Mouse (Mus musculus) kidney, postnatal 14 days (tissue): ENCODE data around the gene Kifc3.
"Not testable (repeated sequence)": the region's sequence is repeated elsewhere in the genome, so short reads cannot be mapped to it uniquely, and the experiment has no call there.

ENCODE experiments used
- DNase-seq: peaks from one replicate; pipeline ENCODE4 v3.0.0; 2022; ENCODE audit warnings: mixed read lengths

The Kifc3 gene

GRCm38 (mm10) chr8:95201491-95201890 is 1.1 kb downstream of the Kifc3 start:
- DNase-seq = no peak

- DNase-seq = no peak
Measured at GRCm38 (mm10) chr8:95200001-95200405, 2.6 kb downstream of the Kifc3 start.

- DNase-seq = no peak
Measured at GRCm38 (mm10) chr8:95195728-95196127, 6.9 kb downstream of the Kifc3 start.

DNA sequence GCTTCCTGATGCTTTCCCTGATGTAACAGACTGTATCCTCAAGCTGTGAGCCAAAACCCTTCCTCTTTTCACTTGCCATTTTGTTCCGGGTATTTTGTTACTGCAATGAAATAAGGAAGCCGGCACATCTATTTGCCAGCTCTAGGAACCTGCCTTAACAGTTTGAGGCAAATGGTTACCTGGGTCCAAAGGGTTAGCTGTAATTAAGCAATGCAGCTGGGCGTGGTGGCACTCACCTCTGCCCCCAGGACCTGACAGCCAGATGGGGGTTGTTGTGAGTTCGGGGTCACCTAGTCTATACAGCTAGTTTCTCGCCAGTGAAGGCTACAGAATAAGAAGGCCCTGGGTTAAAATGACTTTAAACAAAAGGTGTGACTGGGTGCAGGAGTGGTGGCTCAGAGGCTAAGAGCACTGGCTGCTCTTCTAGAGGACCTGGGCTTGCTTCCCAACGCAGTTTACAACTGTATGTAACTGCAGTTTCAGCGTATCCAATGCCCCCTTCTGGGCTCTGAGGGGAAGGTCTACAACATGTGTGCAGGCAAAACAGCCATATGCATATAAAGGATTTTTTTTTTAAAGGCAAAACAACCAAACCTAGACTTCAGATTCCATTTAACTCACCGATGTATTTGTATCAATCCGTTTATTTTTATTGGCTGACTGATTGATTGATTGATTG is 11.0 kb downstream of the Kifc3 start:
- no peak for DNase-seq

DNA sequence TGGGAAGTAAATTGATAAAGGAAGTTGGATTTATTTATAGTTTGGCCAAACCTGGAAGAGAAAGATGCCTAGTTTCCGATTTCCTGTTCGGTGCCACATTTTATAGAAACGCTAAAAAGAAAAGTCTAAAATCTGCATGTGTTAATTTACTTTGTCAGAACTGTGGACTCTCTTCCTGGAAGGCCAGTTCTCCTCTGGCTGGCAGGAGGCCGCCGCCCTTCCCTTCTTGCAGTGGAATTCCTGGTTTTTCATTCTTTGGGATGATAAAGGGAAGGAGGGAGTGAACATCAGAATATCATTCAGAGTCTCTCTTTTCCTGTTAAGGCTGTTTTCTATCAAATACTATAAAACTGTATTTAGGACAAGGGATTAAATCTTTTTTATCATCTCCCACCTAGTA is 15.0 kb downstream of the Kifc3 start:
- no peak for DNase-seq

DNA sequence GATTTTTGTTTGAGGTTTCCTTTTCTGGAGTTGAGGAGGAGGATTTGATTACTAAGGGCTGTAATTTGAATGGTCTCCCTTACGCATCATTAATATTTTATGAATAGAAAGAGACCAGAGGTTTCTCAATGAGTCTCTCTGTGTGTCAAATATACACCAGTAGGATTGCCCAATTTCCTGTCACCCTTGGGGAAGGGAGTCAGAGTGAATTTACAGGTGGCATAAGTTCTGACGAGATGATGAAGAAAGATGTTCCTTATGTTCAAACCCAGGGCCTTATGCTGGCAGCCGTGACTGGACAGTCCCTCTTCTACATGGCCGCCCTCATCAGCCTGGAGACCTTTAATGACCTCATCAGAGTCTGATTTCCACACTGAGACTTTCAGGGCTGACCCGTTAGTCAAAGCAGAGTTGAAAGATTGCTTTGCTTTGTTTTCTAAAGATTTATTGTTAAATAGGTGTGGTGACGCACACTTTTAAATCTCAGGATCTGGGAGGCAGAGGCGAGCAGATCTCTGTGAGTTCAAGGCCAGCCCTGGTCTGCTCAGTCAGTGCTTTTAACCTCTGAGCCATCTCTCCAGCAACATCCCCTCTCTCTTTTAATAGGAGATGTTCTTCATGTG is 16.6 kb downstream of the Kifc3 start:
- DNase-seq = no peak

DNA sequence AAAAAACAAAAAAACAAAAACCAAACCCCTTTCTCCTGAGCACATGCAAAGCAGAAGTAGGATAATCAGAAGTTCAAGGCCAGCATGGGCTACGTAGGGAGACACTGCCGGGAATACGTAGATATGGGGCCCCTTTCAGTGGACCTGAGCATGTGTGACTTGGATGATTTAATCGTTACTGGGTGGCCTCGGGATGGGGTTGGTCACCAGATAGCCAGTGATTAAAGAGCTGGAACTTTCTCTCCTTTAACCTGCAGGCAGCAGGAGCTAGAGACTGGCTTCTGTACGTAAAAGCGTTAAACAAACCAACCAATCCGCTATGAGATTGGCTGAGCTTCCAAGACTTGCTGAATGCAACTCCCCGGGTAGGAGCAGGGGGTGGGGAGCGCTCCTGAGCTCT is 17.5 kb downstream of the Kifc3 start:
- no peak for DNase-seq

DNA sequence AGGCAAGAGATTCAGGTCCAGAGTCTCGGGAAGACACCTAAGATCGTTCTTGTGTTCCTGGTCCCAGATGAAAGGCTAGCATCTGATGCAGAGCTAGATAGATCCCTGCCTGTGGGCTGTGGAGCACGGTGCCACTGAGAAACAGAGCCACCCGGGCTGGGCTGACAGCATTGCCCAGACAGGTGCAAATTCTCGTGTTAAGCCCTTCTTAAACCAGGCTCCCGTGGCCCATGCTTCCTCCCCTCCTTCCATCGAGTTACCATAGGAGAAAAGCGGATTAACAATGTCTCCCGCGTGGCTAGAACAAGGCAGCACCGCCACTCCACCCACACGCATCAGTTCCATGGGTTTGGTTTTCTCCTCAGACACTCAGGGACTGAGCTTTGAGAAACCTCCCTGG is 18.4 kb downstream of the Kifc3 start:
- DNase-seq = no peak

DNA sequence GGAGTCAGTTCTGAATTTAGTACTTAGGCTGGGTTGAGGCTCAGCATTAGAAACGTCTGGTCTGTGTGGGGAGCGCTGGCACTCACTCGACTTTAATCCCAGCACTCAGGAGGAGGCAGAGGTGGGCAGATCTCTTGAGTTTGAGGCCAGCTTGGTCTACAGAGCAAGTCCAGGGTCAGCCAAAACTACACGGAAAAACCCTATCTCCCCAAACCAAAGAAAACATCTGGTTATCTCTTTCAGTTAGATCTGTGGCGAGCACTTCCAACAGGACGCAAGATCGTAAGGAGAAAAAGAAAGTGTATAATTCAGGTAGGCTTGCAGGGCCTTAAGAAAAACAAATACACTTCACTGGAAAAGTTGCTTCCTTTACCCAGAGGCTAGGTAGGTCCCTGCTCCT is 20.8 kb downstream of the Kifc3 start:
- DNase-seq = no peak

GRCm38 (mm10) chr8:95178191-95178590 is 24.4 kb downstream of the Kifc3 start:
- no peak for DNase-seq

DNA sequence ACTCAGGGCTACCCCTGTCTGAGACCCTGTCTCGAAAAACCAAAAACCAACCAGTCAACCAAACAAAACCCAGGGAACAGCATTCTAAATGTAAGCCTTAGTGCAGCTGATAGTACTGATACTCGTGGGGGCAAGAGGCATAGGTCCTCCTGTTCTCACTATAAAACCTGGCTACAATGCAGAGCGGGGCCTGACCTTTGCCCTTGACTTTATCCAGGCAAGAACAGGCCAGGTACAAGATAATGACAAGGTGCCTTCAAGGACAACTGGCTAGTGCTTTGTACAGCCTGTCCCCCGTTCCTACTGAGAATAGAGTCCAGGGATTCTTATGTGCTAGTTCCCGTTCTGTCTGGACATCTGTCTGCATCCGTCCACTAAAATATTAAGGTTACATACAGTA is 25.6 kb downstream of the Kifc3 start:
- DNase-seq = no peak

DNA sequence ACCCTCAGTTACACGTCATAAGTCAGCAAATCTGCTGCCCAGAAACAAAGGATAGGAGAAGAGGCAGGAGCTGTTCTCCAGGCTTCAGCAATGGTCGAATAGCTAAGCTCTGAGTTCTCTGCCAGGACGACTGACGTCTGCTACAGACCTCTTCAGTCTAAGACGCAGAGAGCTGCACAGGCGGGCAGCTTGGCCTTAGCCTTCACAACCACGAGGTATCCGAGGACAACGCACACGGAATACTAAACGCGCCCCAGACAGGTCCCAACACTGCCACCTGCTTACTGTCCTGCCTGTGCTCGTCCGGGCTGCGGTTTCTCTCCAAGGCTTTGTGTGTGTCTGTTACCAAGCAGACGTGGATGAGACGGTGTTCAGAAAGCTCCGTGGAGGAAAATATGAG is 26.8 kb downstream of the Kifc3 start:
- no peak for DNase-seq

DNA sequence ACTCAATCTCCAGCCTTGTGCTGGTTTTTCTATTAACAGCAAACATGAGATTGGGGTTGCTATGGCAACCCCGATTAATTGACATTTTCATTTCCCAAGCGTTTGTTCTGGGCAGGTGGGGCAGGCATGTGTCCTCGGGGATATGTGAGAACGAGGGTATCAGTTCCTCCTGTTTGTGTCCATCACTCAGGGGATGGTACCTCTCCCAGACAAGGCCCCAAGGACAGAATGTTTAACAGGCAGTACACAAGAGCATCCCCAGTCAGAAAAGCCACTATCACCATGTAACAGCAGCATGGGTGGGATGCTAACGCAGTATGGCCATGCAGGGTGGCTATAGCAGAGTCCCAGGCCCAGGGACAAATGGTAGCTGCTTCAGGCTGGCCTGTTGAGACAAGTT is 27.3 kb downstream of the Kifc3 start:
- DNase-seq = no peak

- DNase-seq = peak; percentile 43
Measured at GRCm38 (mm10) chr8:95172433-95172832, 30.2 kb downstream of the Kifc3 start.

GRCm38 (mm10) chr8:95167726-95168125 is 34.9 kb downstream of the Kifc3 start:
- peak; percentile 79 for DNase-seq

GRCm38 (mm10) chr8:95166400-95166799 is 36.2 kb downstream of the Kifc3 start:
- DNase-seq = no peak

DNA sequence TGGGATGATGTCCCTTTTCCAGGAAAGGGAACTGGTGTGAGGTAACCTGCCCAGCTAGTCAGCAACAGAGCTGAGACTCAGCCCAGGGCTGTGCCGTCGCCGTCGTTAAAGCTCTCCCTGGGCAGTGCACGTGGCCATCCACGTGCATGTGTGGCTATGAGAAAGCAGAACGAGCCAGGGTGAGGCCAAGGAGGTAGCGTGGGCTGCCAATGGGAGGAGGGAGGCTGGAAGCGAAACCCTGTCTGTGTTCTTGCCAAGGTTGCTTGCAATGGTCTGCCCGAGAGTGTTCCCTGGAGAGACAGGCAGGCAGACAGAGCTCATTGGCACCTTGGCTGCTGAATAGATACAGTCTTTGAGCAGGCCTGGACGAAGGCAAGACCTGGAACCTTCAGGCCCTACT is 36.7 kb downstream of the Kifc3 start:
- DNase-seq = no peak

GRCm38 (mm10) chr8:95164469-95164868 is 38.1 kb downstream of the Kifc3 start:
- no peak for DNase-seq

- DNase-seq = not testable (repeated sequence)
Measured at GRCm38 (mm10) chr8:95163969-95164368, 38.6 kb downstream of the Kifc3 start.

- DNase-seq = no peak
Measured at GRCm38 (mm10) chr8:95162785-95163184, 39.8 kb downstream of the Kifc3 start.

DNA sequence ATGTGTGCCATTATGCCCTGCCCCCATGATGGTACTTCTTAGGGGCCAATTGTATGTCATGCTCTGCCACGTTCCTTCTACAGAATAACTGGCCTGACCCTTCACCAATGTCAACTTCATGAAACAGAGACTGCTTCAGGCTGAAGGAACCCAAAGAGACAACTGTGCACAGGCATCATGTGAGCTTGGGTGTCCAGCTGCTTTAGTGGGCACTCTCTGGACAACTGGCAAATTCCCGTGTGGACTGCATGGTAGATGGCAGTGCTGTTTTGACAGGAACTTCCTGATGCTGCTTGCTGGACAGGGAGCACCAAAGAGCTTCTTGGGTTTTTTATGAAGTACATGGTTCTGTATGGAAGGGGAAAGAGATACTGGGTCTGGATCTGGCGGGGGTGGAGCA is 43.3 kb downstream of the Kifc3 start:
- no peak for DNase-seq

DNA sequence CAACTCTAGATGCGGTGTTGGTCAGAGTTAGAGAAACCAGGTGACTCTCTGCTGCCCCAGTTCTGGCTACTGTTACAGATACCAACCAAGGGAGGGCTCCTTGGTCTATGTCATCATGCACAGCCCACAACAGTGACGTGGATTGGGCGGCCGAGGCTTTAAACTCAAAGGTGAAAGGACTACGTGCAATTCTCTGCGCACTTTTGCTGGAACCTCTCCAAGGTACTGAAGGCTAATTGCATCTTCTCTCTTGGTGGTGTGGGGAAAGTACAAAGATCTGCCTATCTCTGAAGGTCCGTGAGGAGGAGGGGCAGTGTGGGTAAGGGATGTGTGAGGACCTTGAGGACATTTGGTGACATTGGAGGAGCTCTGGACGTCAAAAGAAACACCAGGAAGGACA is 44.0 kb downstream of the Kifc3 start:
- DNase-seq = peak; percentile 67

GRCm38 (mm10) chr8:95157145-95157544 is 45.5 kb downstream of the Kifc3 start:
- DNase-seq = no peak

DNA sequence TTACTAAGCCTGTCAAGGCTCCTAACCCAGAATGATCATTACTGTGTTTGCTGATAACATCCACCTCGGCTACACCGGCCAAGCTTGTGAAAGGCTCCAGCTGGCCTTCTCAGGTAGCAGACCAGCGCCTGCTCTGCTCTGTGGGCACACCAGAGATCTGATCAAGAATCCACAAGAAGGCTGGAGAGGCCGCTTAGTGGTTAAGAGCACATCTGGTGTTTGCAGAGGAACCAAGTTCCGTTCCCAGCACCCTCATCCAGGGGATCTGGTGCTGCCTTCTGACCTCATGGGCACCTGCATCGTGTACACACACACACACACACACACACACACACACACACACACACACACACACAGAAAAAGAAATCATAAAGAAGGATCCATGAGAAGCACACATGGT is 46.5 kb downstream of the Kifc3 start:
- DNase-seq = no peak

- no peak for DNase-seq
Measured at GRCm38 (mm10) chr8:95155361-95155760, 47.3 kb downstream of the Kifc3 start.
